Mouse (Mus musculus) kidney, embryonic 14.5 days (tissue): Measurements from ENCODE around the gene F2rl1. TPM values are rescaled to one million over a fixed set of nuclear protein-coding genes. Genes with fewer than 3 reads are reported as not detected.
A peak's percentile ranks its signal among the peaks of the same experiment; 100 is the strongest.

Source experiments
- ATAC-seq: fragments of 200-750 bp; cut with Nextera tagmentation; 2 replicates; pipeline ENCODE4 v1.8.0; 2017; ENCODE audit warnings: moderate number of reproducible peaks, mild to moderate bottlenecking, moderate TSS enrichment, moderate library complexity; ENCODE audit not compliant: low FRiP score, low TSS enrichment
- H3K27ac ChIP-seq: fragments of 300-500 bp; sonication (generic); 2 replicates; pipeline ENCODE4 v1.5.1; 2014; ENCODE audit warnings: low read depth, mild to moderate bottlenecking, low read length, moderate library complexity, mixed read lengths
- H3K27me3 ChIP-seq: fragments of 300-500 bp; sonication (generic); 2 replicates; pipeline ENCODE4 v1.6.1; 2014; ENCODE audit warnings: mild to moderate bottlenecking, low read length; ENCODE audit not compliant: control insufficient read depth, insufficient read depth
- H3K36me3 ChIP-seq: fragments of 300-500 bp; sonication (generic); 2 replicates; pipeline ENCODE4 v1.6.1; 2014; ENCODE audit warnings: low read length, mixed read lengths; ENCODE audit not compliant: control insufficient read depth, insufficient read depth
- H3K4me1 ChIP-seq: fragments of 300-500 bp; sonication (generic); 2 replicates; pipeline ENCODE4 v1.6.1; 2014; ENCODE audit warnings: low read length, mixed read lengths; ENCODE audit not compliant: control insufficient read depth, insufficient read depth
- H3K4me2 ChIP-seq: fragments of 300-500 bp; sonication (generic); replicated peaks from 2 replicates; pipeline ENCODE4 v1.6.1; 2014; ENCODE audit warnings: low read depth, mild to moderate bottlenecking, low read length
- H3K4me3 ChIP-seq: fragments of 300-500 bp; sonication (generic); 2 replicates; pipeline ENCODE4 v1.5.1; 2014; ENCODE audit warnings: mild to moderate bottlenecking, low read length
- H3K9ac ChIP-seq: fragments of 300-500 bp; sonication (generic); 2 replicates; pipeline ENCODE4 v1.6.1; 2014; ENCODE audit warnings: low read depth, mild to moderate bottlenecking, low read length, moderate library complexity
- H3K9me3 ChIP-seq: fragments of 300-500 bp; sonication (generic); 2 replicates; pipeline ENCODE4 v1.6.1; 2016; ENCODE audit warnings: low read length; ENCODE audit not compliant: control insufficient read depth
- WGBS: fragments of 180-500 bp; shearing (Covaris S2); extraction: QIAGEN DNeasy Blood & Tissue Kit; methylation state at CpG from one replicate; pipeline ENCODE4 v1.1.7; 2014; 5-methylcytosine and 5-hydroxymethylcytosine counted together
- polyA plus RNA-seq: library from polyadenylated mRNA; unstranded; fragments of >200 nt; fragmentation: Nextera tagmentation; extraction: Ambion mirVana; gene quantifications from 2 replicates; pipeline ENCODE4 v1.2.1, GENCODE M21; 2014

Gene F2rl1
- polyA plus RNA-seq, 1 experiment from 2014 or later = 6.2 TPM

- Histone ChIP-seq H3K27me3 (no peaks in the 10 kb centered on the region), H3K4me1 (0 out of 2 replicates have a peak, but pooled peaks cover 6% of the 10 kb centered on the region), H3K9ac (no peak overlapping the region), H3K4me3 (no peak overlapping the region), H3K4me2 (no peak overlapping the region), H3K36me3 (no peaks in the 10 kb centered on the region), H3K9me3 (no peaks in the 10 kb centered on the region), H3K27ac (no peak overlapping the region)
- 80% methylated on average over 11 of the region's 11 CpGs for WGBS
- ATAC-seq = no peak
Observed at GRCm38 (mm10) chr13:95491327-95491726, 33.7 kb downstream of the F2rl1 start.

- Histone ChIP-seq H3K9me3 (no peaks in the 10 kb centered on the region), H3K4me1 (no peaks in the 10 kb centered on the region), H3K4me3 (no peak overlapping the region), H3K27ac (no peak overlapping the region), H3K4me2 (no peak overlapping the region), H3K9ac (no peak overlapping the region), H3K27me3 (no peaks in the 10 kb centered on the region), H3K36me3 (no peaks in the 10 kb centered on the region)
- 65% methylated on average over 5 of the region's 5 CpGs for WGBS
- peak; percentile 35; the same call in 1 of the 2 replicates for ATAC-seq
Observed at GRCm38 (mm10) chr13:95484664-95485063, 40.4 kb downstream of the F2rl1 start.

GRCm38 (mm10) chr13:95481428-95481827 lies 43.6 kb downstream of the F2rl1 start:
- peak; percentile 52; the same call in 1 of the 2 replicates for ATAC-seq

GRCm38 (mm10) chr13:95478671-95479413 lies 46.2 kb downstream of the F2rl1 start, which contains the start of gene S100z:
S100z (minus strand) TSS chr13:95478721.
- no peaks in the 10 kb centered on the region for H3K36me3 ChIP-seq
- H3K9me3 ChIP-seq = no peaks in the 10 kb centered on the region
- H3K27me3 ChIP-seq = no peaks in the 10 kb centered on the region
- no peak within 1 kb of the TSS for H3K27ac ChIP-seq
- WGBS = 89% methylated on average over 21 of the region's 21 CpGs
- no peak for ATAC-seq
- no peaks in the 10 kb centered on the region for H3K4me1 ChIP-seq
- H3K4me2 ChIP-seq = no peak within 1 kb of the TSS
- H3K9ac ChIP-seq = no peak within 1 kb of the TSS
- no peak within 1 kb of the TSS for H3K4me3 ChIP-seq

More at GRCm38 (mm10) chr13:95481428-95481827, 43.6 kb downstream of the F2rl1 start:
- Histone ChIP-seq H3K27ac (no peak overlapping the region), H3K9ac (no peak overlapping the region), H3K4me3 (no peak overlapping the region), H3K4me2 (no peak overlapping the region), H3K9me3 (no peaks in the 10 kb centered on the region), H3K36me3 (no peaks in the 10 kb centered on the region), H3K27me3 (no peaks in the 10 kb centered on the region), H3K4me1 (no peaks in the 10 kb centered on the region)
- 22% methylated on average over 4 of the region's 4 CpGs for WGBS

DNA sequence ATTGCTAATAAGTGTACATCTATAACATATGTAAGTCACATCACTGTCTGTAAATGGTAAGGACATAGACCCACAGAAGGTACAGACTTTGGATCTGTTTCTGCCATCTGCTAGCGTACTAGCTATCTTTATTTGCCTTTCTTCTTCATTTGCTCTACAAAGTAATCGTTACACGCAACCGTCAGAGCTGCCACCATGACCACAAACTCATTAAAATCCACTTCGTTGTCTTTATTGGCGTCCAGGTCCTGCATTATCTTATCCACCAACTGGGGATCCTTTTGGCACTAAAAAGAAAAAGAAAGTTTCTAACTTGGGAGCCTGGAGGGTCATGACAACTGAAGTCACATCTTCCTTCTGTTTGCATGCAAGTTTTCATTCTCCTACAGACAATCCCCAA lies 47.9 kb downstream of the F2rl1 start:
- H3K9me3 ChIP-seq = no peaks in the 10 kb centered on the region
- no peaks in the 10 kb centered on the region for H3K27me3 ChIP-seq
- 87% methylated on average over 6 of the region's 6 CpGs for WGBS
- H3K27ac ChIP-seq = no peak overlapping the region
- no peaks in the 10 kb centered on the region for H3K36me3 ChIP-seq
- H3K4me2 ChIP-seq = no peak overlapping the region
- H3K4me3 ChIP-seq = no peak overlapping the region
- H3K9ac ChIP-seq = no peak overlapping the region
- no peaks in the 10 kb centered on the region for H3K4me1 ChIP-seq
- no peak for ATAC-seq

- Histone ChIP-seq H3K27me3 (no peaks in the 10 kb centered on the region), H3K9me3 (no peaks in the 10 kb centered on the region), H3K4me3 (no peak overlapping the region), H3K27ac (no peak overlapping the region), H3K4me2 (no peak overlapping the region), H3K9ac (no peak overlapping the region), H3K4me1 (no peaks in the 10 kb centered on the region), H3K36me3 (no peaks in the 10 kb centered on the region)
- WGBS = 76% methylated on average over 7 of the region's 7 CpGs
- no peak for ATAC-seq
Observed at GRCm38 (mm10) chr13:95475124-95475523, 49.9 kb downstream of the F2rl1 start.

DNA sequence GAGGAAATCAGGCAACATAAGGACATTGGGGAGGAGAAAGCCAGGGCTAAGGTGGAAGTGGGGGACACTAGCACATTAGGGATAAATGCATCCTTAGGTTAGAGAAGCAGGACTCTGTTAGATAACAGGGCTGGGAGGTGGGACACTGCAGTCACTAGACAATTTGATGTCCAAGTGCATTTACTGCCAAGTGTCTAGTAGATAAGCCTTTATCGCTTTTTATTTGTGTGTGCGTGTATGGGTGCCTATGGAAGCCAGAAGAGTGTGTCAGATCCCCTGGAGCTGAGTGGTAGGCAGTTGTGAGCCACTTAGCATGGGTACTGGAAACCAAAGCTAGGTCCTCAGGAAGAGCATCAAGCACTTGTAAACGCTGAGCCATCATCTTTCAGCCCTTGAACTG lies 50.7 kb downstream of the F2rl1 start:
- no peaks in the 10 kb centered on the region for H3K9me3 ChIP-seq
- H3K27ac ChIP-seq = no peak overlapping the region
- H3K36me3 ChIP-seq = no peaks in the 10 kb centered on the region
- ATAC-seq = no peak
- no peaks in the 10 kb centered on the region for H3K27me3 ChIP-seq
- H3K4me2 ChIP-seq = no peak overlapping the region
- no peak overlapping the region for H3K4me3 ChIP-seq
- no peaks in the 10 kb centered on the region for H3K4me1 ChIP-seq
- 87% methylated on average over 3 of the region's 3 CpGs for WGBS
- H3K9ac ChIP-seq = no peak overlapping the region

GRCm38 (mm10) chr13:95470970-95471369 lies 54.1 kb downstream of the F2rl1 start:
- no peaks in the 10 kb centered on the region for H3K36me3 ChIP-seq
- no peak for ATAC-seq
- no peak overlapping the region for H3K4me2 ChIP-seq
- no peaks in the 10 kb centered on the region for H3K27me3 ChIP-seq
- H3K9ac ChIP-seq = no peak overlapping the region
- H3K4me1 ChIP-seq = no peaks in the 10 kb centered on the region
- H3K4me3 ChIP-seq = no peak overlapping the region
- no peaks in the 10 kb centered on the region for H3K9me3 ChIP-seq
- WGBS = 80% methylated on average over 2 of the region's 2 CpGs
- no peak overlapping the region for H3K27ac ChIP-seq
